Mouse (Mus musculus) intestine, postnatal 0 days (tissue): Measurements from ENCODE around the gene Olfr1246. TPM values are rescaled to one million over a fixed set of nuclear protein-coding genes. Genes with fewer than 3 reads are reported as not detected.

ENCODE experiments used
- ATAC-seq: fragments of 200-750 bp; cut with Nextera tagmentation; 2 replicates; pipeline ENCODE4 v1.8.0; 2017; ENCODE audit warnings: mild to moderate bottlenecking, moderate TSS enrichment, moderate library complexity
- H3K27ac ChIP-seq: fragments of 300-500 bp; sonication (generic); 2 replicates; pipeline ENCODE4 v1.5.1; 2014; ENCODE audit warnings: mild to moderate bottlenecking, low read depth, low read length, moderate library complexity
- H3K27me3 ChIP-seq: fragments of 300-500 bp; sonication (generic); replicated peaks from 2 replicates; pipeline ENCODE4 v1.6.1; 2014; ENCODE audit warnings: low read length, mixed read lengths; ENCODE audit not compliant: control insufficient read depth, insufficient read depth
- H3K36me3 ChIP-seq: fragments of 300-500 bp; sonication (generic); 2 replicates; pipeline ENCODE4 v1.6.1; 2014; ENCODE audit warnings: mild to moderate bottlenecking, moderate library complexity; ENCODE audit not compliant: control insufficient read depth, insufficient read depth
- H3K4me1 ChIP-seq: fragments of 300-500 bp; sonication (generic); replicated peaks from 2 replicates; pipeline ENCODE4 v1.6.1; 2014; ENCODE audit warnings: antibody characterized with exemption, low read length, mixed read lengths; ENCODE audit not compliant: control insufficient read depth, insufficient read depth
- H3K4me2 ChIP-seq: fragments of 300-500 bp; sonication (generic); replicated peaks from 2 replicates; pipeline ENCODE4 v1.6.1; 2014; ENCODE audit warnings: low read depth, mild to moderate bottlenecking, moderate library complexity
- H3K4me3 ChIP-seq: fragments of 300-500 bp; sonication (generic); 2 replicates; pipeline ENCODE4 v1.5.1; 2014; ENCODE audit warnings: low read depth, low read length
- H3K9ac ChIP-seq: fragments of 300-500 bp; sonication (generic); 2 replicates; pipeline ENCODE4 v1.6.1; 2014; ENCODE audit warnings: mild to moderate bottlenecking, low read depth, low read length
- H3K9me3 ChIP-seq: fragments of 300-500 bp; sonication (generic); 2 replicates; pipeline ENCODE4 v1.6.1; 2016; ENCODE audit warnings: mixed run types; ENCODE audit not compliant: control insufficient read depth
- CTCF ChIP-seq: sonication (generic); IDR thresholded peaks from 2 replicates; pipeline ENCODE4 v1.5.1; 2016; ENCODE audit warnings: low read depth, mild to moderate bottlenecking, control low read depth, antibody characterized with exemption, moderate library complexity
- WGBS: fragments of 180-500 bp; shearing (Covaris S2); extraction: QIAGEN DNeasy Blood & Tissue Kit; methylation state at CpG from one replicate; pipeline ENCODE4 v1.1.7; 2014; 5-methylcytosine and 5-hydroxymethylcytosine counted together
- polyA plus RNA-seq: library from polyadenylated mRNA; unstranded; fragments of >200 nt; fragmentation: Nextera tagmentation; extraction: Ambion mirVana; gene quantifications from 2 replicates; pipeline ENCODE4 v1.2.1, GENCODE M21; 2015

Gene Olfr1246
- polyA plus RNA-seq, 1 experiment from 2014 or later: not detected

DNA sequence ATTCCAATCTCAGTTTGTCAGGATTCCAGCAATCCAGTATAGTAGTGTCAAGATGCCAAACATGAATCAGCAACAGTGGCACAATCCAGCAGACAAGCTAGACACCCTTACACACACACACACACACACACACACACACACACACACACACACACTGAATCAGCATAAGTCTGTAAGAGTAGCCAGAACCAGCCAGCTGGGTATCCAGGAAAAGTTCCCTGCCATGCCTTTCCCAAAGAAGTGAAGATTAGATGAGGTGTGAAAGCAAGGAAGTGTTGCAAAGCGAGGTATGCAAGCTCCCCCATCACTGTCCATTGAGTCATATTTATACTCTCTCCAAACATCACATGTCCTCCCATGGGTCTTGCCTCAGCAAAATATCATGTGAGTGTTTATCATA, 53.0 kb downstream of the Olfr1246 start:
- no peak for TF ChIP-seq CTCF
- no peaks in the 10 kb centered on the region for H3K4me1 ChIP-seq
- 65% methylated on average over 1 of the region's 1 CpGs for WGBS
- no peaks in the 10 kb centered on the region for H3K27me3 ChIP-seq
- H3K36me3 ChIP-seq: no peaks in the 10 kb centered on the region
- no peak overlapping the region for H3K4me2 ChIP-seq
- H3K9ac ChIP-seq: no peak overlapping the region
- no peaks in the 10 kb centered on the region for H3K9me3 ChIP-seq
- ATAC-seq: no peak
- H3K4me3 ChIP-seq: no peak overlapping the region
- H3K27ac ChIP-seq: no peak overlapping the region

Other genes with a start within 250 kb of the Olfr1246 start
- gene Olfr1234, start 228.3 kb downstream of the Olfr1246 start, polyA plus RNA-seq: not detected in 2 replicates
- not detected in 2 replicates for gene Olfr1238, start 183.5 kb downstream of the Olfr1246 start, polyA plus RNA-seq
- gene Olfr1239, start 172.8 kb downstream of the Olfr1246 start, polyA plus RNA-seq: not detected in 2 replicates
- gene Olfr1240, start 150.2 kb downstream of the Olfr1246 start, polyA plus RNA-seq: not detected in 2 replicates
- gene Olfr1241, start 106.0 kb downstream of the Olfr1246 start, polyA plus RNA-seq: not detected in 2 replicates
- gene Olfr1242, start 94.8 kb downstream of the Olfr1246 start, polyA plus RNA-seq: not detected in 2 replicates
- gene Olfr1243, start 61.7 kb downstream of the Olfr1246 start, polyA plus RNA-seq: not detected in 2 replicates
- not detected in 2 replicates for gene Olfr1245, start 14.7 kb downstream of the Olfr1246 start, polyA plus RNA-seq
- gene Olfr1247, start 21.0 kb upstream of the Olfr1246 start, polyA plus RNA-seq: not detected in 2 replicates
- not detected in 2 replicates for gene Olfr1248, start 25.1 kb upstream of the Olfr1246 start, polyA plus RNA-seq
- gene Olfr1249, start 41.8 kb upstream of the Olfr1246 start, polyA plus RNA-seq: not detected in 2 replicates
- gene Olfr1250, start 68.3 kb upstream of the Olfr1246 start, polyA plus RNA-seq: not detected in 2 replicates
- not detected in 2 replicates for gene Olfr1251, start 78.8 kb upstream of the Olfr1246 start, polyA plus RNA-seq
- gene Olfr1252, start 131.9 kb upstream of the Olfr1246 start, polyA plus RNA-seq: not detected in 2 replicates
- gene Olfr1253, start 163.9 kb upstream of the Olfr1246 start, polyA plus RNA-seq: not detected in 2 replicates
- not detected in 2 replicates for gene Olfr1254, start 200.5 kb upstream of the Olfr1246 start, polyA plus RNA-seq
- not detected in 2 replicates for gene Olfr1255, start 218.9 kb upstream of the Olfr1246 start, polyA plus RNA-seq
- not detected in 2 replicates for gene Olfr1256, start 248.4 kb upstream of the Olfr1246 start, polyA plus RNA-seq